Mouse (Mus musculus): ENCODE results near the gene Gm10135.
A peak's percentile ranks its signal among the peaks of the same experiment; 100 is the strongest.
"Not testable (repeated sequence)": the region's sequence is repeated elsewhere in the genome, so short reads cannot be mapped to it uniquely, and the experiment has no call there.

The Gm10135 gene

DNA sequence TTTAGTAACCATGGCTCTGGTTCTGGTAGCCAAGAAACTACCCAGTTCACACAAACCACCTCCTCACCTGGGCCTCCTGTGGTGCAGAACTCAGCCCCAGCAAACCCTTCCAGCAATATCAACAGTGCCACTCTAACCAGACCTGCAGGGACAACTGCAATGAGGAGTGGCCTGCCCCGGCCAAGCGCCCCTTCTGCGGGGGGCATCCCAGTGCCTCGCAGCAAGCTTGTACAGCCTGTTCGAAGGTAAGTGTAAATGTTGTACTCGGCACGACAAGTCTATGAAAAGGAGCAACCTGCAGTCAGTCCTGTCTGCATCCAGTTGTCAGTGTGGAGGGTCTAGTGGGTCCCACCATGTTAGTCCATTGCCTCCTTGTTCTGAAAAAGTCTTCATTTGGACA, at the start of gene Gm10135:
TSS of gene Gm10135 (minus strand) at position 101 of the 400 bp plus-strand sequence.
- DNase-seq (ENCODE audit: low spot score) = no peak

GRCm38 (mm10) chr5:73023801-73024200, 49.3 kb upstream of the Gm10135 start:
- no peak for DNase-seq (ENCODE audit: low spot score)

GRCm38 (mm10) chr5:73014745-73015144, 40.2 kb upstream of the Gm10135 start:
- no peak for DNase-seq (ENCODE audit: low spot score)

DNA sequence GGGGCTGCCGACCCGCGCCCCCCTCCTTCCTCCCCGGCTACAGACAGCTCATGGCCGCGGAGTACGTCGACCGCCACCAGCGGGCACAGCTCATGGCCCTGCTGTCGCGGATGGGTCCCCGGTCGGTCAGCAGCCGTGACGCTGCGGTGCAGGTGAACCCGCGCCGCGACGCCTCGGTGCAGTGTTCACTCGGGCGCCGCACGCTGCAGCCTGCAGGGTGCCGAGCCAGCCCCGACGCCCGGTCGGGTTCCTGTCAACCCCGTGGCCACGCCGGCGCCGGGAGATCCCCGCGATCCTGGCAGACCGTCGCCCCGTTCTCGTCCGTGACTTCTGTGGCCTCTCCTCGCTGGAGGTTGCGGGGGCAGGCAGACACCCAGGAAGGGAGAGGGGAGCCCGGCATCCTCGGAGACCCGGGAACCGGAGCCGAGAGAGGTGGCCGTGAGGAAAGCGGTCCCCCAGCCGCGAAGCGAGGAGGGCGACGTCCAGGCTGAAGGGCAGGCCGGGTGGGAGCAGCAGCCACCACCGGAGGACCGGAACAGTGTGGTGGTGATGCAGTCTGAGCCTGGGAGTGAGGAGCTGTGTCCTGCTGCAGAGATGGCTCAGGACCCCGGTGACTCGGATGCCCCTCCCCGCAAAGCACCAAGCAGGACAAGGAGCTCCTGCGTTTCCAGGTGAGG, 39.2 kb upstream of the Gm10135 start:
- not testable (repeated sequence) for DNase-seq (ENCODE audit: low spot score)

GRCm38 (mm10) chr5:73012884-73013610, 38.5 kb upstream of the Gm10135 start:
- not testable (repeated sequence) for DNase-seq (ENCODE audit: low spot score)

DNA sequence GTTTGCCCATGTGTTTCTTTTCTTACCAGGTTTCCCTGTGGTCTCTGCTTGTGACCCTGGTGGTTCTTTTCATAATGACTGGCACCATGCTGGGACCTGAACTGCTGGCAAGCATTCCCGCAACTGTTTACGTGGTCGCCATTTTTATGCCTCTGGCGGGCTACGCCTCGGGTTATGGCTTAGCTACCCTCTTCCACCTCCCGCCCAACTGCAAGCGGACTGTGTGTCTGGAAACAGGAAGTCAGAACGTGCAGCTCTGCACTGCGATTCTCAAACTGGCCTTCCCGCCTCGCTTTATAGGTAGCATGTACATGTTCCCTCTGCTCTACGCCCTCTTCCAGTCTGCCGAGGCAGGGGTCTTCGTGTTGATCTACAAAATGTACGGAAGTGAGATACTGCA, 37.3 kb upstream of the Gm10135 start:
- DNase-seq (ENCODE audit: low spot score) = not testable (repeated sequence)

DNA sequence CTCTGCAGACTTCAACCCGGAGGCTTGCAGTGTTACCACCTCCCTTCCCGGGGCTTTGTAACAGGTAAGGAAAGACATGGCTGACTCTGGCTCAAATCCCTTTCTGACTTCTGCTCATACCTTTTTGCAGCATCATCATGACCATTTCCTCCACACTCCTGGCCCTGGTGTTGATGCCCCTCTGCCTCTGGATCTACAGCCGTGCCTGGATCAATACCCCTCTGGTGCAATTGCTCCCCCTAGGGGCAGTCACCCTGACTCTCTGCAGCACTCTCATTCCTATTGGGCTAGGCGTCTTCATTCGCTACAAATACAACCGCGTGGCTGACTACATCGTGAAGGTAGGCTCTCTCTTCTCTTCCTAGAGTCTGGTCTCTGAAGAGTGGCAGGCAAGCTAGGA, 33.7 kb upstream of the Gm10135 start:
- DNase-seq (ENCODE audit: low spot score) = not testable (repeated sequence)

GRCm38 (mm10) chr5:73007582-73007959, 33.1 kb upstream of the Gm10135 start:
- DNase-seq (ENCODE audit: low spot score) = no peak

DNA sequence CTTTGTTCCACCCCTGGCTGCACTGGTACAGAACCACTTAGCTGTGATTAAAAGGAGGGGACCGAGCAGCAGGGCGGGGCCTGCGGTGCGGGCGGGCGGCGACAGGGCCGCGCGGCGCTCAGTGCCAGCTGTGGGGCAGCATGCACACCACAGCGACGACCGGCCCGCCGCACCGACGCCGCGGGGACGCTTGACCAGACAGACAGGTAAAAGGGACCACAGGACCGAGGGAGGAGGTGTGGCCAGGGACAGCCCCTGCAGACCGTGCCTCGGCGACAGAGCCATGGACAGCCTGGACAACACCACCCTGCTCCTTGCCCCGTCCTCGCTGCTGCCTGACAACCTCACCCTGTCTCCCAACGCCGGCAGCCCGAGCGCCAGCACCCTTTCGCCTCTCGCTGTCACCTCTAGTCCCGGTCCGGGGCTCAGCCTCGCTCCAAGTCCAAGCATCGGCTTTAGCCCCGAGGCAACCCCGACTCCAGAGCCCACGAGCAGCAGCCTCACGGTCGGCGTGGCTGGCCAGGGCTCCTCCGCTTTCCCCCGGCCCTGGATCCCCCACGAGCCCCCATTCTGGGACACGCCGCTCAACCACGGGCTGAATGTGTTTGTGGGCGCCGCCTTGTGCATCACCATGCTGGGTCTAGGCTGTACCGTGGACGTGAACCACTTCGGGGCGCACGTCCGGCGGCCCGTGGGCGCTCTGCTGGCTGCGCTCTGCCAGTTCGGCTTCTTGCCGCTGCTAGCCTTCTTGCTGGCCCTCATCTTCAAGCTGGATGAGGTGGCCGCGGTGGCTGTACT, 32.5 kb upstream of the Gm10135 start, which contains the start of gene Slc10a4:
TSS of gene Slc10a4 (plus strand) at position 100 of the 798 bp plus-strand sequence.
- no peak for DNase-seq (ENCODE audit: low spot score)

DNA sequence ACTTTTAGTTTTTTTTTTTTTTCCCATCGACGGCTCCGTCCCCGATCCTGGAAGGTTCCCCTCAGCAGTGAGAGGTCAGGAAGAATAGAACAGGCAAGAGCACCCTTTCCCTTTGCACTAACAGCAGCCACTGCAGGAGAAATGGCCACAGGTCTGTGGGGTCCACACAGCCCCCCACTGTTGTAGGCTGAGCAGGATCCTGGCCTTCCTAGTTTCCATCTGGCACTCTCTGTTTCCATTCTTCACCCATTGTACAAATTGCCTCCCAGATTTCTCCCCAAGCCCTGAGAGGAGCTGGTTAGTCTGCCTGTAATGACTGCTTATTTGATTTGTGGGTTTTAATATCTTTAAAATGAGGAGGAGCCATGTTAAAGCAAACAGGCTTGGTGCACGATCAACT, 29.5 kb upstream of the Gm10135 start:
- no peak for DNase-seq (ENCODE audit: low spot score)

DNA sequence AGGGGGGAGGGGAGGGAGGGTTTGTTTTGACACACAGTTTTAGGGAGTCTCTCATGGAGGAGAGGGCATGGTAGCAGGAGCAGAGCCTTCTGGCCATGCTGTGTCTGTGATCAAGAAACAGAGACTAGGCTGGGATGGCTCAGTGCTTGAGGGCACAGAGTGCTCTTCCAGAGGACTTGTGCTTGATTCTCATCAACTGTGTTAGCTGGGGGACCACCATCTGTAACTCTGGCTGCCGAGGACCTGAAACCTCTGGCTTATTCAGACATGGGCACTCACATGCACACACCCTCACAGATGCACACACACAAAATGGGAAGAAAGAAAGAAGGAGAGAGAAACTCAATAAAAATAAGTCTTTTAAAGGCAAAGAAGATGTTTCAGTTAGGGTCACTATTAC, 24.0 kb upstream of the Gm10135 start:
- not testable (repeated sequence) for DNase-seq (ENCODE audit: low spot score)

GRCm38 (mm10) chr5:72995379-72995778, 20.9 kb upstream of the Gm10135 start:
- no peak for DNase-seq (ENCODE audit: low spot score)

- no peak for DNase-seq (ENCODE audit: low spot score)
These were observed 20.4 kb upstream of the Gm10135 start for GRCm38 (mm10) chr5:72994928-72995327.

GRCm38 (mm10) chr5:72994424-72994823, 19.9 kb upstream of the Gm10135 start:
- peak; percentile 29 for DNase-seq (ENCODE audit: low spot score)

DNA sequence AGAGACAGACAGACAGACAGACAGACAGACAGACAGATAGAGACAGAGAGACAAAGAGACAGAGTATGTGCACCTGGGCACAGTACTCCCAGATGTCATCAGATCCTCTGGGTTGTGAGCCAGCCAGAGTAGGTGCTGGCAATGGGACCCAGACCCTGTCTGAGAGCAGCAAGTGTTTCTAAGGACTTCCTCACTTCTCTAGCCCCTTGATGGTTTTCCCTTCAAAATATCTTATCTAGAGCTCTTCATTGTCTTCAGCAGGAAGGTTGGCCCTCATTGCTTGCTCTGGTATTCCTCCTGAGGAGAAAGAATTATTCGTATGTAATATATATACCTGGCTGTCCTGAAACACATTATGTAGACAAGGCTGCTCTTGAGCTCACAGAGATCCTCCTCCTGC, 18.0 kb upstream of the Gm10135 start:
- peak; percentile 20 for DNase-seq (ENCODE audit: low spot score)

GRCm38 (mm10) chr5:72989756-72990155, 15.3 kb upstream of the Gm10135 start:
- peak; percentile 26 for DNase-seq (ENCODE audit: low spot score)

DNA sequence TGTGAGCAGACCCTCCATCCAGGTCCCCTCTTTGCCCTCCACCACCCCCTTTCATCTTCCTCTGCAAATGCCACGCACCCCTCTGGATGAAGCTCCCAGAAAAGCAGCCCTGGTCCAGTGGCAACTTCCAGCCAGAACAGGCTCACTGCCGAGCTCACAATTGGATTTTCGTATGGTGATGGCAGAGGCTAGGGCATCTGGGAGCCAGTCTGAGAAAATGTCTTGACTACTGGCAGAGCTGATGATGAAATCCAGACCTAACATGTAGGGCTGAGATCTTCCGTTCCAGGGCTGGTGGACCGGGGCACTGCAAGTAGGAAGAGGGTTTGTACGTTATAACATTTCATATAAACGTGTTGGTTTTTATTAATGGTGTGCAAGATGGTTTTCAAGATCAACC, 13.3 kb upstream of the Gm10135 start:
- peak; percentile 28 for DNase-seq (ENCODE audit: low spot score)

DNA sequence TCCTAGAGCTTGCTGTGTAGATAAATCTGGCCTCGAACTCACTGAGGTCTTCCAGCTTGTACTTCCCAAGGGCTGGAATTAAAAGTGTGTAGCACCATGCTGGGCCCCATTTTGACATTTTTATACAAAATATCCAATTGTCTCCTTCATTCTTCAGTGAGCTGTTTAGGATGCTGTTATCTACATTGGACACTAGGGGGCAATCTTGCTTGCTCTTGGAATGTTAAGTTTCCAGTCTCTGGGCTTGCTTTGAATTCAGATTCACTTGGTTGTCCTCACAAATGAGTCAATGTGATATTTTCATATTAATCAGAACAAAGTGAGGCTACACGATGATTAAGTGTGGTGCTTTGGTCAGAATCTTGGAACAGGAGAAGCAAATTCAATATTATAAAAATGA, 9.6 kb upstream of the Gm10135 start:
- no peak for DNase-seq (ENCODE audit: low spot score)

DNA sequence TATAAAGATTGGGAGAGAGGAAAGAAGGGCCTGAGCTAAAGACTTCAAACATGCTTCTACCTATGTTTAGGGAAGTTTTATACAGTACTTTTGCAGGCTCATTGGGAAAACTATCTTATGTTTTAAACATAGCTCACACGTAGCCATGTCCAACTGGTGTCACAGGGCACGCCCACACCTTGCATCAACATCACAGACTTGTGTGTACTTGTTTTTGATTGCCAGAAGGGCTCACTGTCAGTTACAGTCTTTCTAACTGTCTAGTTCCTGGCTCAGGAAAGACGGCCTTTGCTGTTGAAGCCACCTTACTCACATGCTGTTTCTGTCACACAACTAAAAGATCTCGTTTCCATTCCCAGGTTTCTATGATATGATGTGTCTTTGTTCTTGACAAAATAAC, 2.0 kb upstream of the Gm10135 start:
- DNase-seq (ENCODE audit: low spot score) = no peak

GRCm38 (mm10) chr5:72975996-72976395, 1.5 kb upstream of the Gm10135 start:
- DNase-seq (ENCODE audit: low spot score) = no peak

DNA sequence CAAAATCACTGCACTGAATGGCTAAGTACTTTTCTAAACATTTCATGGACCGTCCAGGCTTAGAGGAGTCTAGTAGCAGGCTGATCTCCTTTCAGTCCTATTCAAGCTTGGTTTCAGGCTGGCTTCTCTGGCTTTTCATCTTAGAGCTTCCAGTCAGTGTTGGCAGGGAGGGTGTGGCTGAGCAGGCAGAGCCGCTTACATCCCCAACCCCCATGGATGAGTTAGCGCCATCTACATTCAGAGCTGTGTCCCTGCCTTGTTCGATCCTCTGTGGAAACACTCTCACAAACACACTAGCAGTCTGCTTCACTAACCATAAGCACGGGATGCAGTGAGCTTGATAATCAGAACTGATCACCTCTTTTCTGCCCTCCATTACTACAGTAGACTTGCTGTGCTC, 1.6 kb downstream of the Gm10135 start:
- DNase-seq (ENCODE audit: low spot score) = no peak

DNA sequence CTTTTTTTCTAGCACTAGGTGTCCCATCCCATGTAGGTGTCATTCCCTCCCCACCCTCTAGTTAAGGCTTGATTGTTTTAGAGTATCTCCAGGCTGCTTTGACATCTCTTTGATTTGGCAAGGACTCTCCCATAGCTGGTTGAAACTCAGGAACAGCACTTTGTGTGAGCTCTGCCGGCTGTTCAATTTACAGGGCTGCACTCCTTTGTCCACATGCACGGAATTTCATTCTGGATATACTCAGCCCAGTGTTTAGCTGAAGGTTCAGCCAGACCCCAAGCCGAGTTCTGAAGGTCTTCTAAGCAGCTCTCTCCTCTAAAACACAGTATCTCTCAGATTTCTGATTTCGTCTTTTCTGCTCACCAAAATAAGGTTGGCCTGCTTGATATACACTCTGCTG, 2.1 kb downstream of the Gm10135 start:
- DNase-seq (ENCODE audit: low spot score) = no peak

DNA sequence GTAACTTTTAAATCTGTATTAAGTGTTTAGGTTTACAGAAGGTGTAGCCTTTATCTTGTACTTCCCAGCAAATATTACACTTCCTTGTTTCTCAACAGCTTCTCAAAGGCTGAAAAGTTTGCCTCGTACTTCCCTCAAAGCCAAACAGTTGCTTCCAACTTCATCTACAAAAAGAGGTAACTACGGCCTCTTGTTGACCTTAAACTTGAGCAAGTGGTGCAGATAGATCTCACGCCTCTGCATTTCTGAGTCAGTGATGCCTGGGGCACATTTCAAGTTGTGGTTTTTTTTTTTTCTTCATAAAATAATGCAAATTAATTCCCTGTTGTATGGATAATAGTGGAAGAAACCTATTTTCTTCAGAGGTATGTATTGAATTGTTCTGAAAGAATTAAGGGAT, 8.8 kb downstream of the Gm10135 start:
- no peak for DNase-seq (ENCODE audit: low spot score)
